Mouse (Mus musculus): ENCODE results near the gene Cntn4. TPM values are rescaled to one million over a fixed set of nuclear protein-coding genes. Genes with fewer than 3 reads are reported as not detected.

Gene Cntn4
- polyA plus RNA-seq, 1 experiment from 2014 or later, result 0.29 TPM

DNA sequence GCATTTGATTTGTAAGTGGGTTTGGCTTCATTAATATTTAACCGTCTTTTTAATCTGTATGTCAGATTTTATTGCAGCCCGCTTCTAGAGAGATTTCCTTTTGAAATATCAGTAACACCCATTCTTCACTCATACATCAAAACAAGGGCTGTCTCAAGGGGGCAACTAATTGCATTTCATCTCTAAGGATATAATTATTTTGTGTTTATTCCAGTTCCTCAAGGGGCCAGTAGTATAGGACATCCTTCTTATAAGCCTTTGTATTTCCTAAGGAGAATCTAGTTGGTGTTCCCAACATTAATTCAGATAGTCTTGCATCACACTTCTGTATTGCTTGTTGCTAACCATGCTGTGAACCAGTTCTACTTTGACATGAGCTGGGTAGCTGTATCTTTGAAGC lies 599.7 kb downstream of the Cntn4 start:
- WGBS, result 68% methylated on average over 2 of the region's 2 CpGs
- Histone ChIP-seq H3K36me3 (ENCODE audit: control insufficient read depth, insufficient read depth, low read length) (no peaks in the 10 kb centered on the region), H3K9me3 (ENCODE audit: control insufficient read depth, low read length) (no peaks in the 10 kb centered on the region), H3K27ac (ENCODE audit: low read length) (no peak overlapping the region), H3K27me3 (replicated peaks; ENCODE audit: control insufficient read depth, insufficient read depth, low read length) (no peaks in the 10 kb centered on the region), H3K9ac (ENCODE audit: low read depth, low read length) (no peak overlapping the region), H3K4me3 (ENCODE audit: low read length) (no peak overlapping the region), H3K4me2 (ENCODE audit: low read depth, low read length) (no peak overlapping the region), H3K4me1 (ENCODE audit: control insufficient read depth, insufficient read depth, low read length) (no peaks in the 10 kb centered on the region)
- ATAC-seq, result no peak

DNA sequence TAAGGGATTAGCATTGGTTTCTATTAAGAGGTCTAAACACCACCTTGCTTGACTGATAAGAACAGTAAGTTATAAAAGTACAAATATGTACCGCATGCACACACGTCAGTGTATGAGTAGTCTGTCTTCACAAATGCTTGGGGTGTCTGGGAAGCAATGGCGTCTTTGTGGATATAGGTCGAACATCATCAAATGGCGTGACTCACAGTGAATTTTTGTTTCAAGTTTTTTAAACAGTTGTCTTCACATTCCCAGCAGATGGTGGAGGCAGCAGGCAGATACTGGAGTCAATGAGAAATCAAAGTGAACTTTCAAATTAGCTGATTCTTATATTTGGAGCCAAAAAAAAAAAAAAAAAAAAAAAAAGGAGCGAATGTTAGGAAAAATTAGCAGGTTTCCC lies 604.2 kb downstream of the Cntn4 start:
- no peak overlapping the region for H3K27ac ChIP-seq (ENCODE audit: low read length)
- H3K36me3 ChIP-seq (ENCODE audit: control insufficient read depth, insufficient read depth, low read length), result no peaks in the 10 kb centered on the region
- no peak for ATAC-seq
- no peak overlapping the region for H3K4me3 ChIP-seq (ENCODE audit: low read length)
- H3K4me1 ChIP-seq (ENCODE audit: control insufficient read depth, insufficient read depth, low read length), result no peaks in the 10 kb centered on the region
- WGBS, result 87% methylated on average over 6 of the region's 6 CpGs
- H3K9ac ChIP-seq (ENCODE audit: low read depth, low read length), result no peak overlapping the region
- no peaks in the 10 kb centered on the region for H3K27me3 ChIP-seq (replicated peaks; ENCODE audit: control insufficient read depth, insufficient read depth, low read length)
- no peaks in the 10 kb centered on the region for H3K9me3 ChIP-seq (ENCODE audit: control insufficient read depth, low read length)
- no peak overlapping the region for H3K4me2 ChIP-seq (ENCODE audit: low read depth, low read length)

DNA sequence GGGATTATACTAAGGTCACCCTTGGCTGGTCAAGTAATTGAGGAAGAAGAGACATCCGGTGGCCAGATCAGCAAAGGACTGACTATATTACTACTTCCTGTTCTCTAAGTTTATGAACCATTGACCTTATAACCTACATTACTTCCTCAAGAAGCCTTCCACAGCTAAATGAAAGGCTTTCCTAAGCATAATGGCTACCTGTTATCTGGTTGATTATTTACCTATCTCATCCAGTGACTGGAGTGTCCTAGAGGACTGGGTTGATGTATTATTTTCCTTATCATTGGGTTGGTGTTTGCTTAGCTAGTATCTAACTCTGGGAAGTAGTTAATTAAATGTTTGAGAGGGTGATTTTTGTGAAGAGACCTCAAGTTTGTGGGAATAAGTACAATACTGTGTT lies 606.4 kb downstream of the Cntn4 start:
- no peak overlapping the region for H3K27ac ChIP-seq (ENCODE audit: low read length)
- no peaks in the 10 kb centered on the region for H3K9me3 ChIP-seq (ENCODE audit: control insufficient read depth, low read length)
- no peaks in the 10 kb centered on the region for H3K36me3 ChIP-seq (ENCODE audit: control insufficient read depth, insufficient read depth, low read length)
- H3K9ac ChIP-seq (ENCODE audit: low read depth, low read length), result no peak overlapping the region
- H3K27me3 ChIP-seq (replicated peaks; ENCODE audit: control insufficient read depth, insufficient read depth, low read length), result no peaks in the 10 kb centered on the region
- WGBS, result 43% methylated on average over 1 of the region's 1 CpGs
- no peak overlapping the region for H3K4me2 ChIP-seq (ENCODE audit: low read depth, low read length)
- no peaks in the 10 kb centered on the region for H3K4me1 ChIP-seq (ENCODE audit: control insufficient read depth, insufficient read depth, low read length)
- ATAC-seq, result peak; percentile 87
- H3K4me3 ChIP-seq (ENCODE audit: low read length), result no peak overlapping the region

- H3K27ac ChIP-seq (ENCODE audit: low read length), result no peak overlapping the region
- no peak overlapping the region for H3K4me3 ChIP-seq (ENCODE audit: low read length)
- WGBS, result 55% methylated on average over 1 of the region's 1 CpGs
- H3K9me3 ChIP-seq (ENCODE audit: control insufficient read depth, low read length), result no peaks in the 10 kb centered on the region
- ATAC-seq, result no peak
- H3K4me2 ChIP-seq (ENCODE audit: low read depth, low read length), result no peak overlapping the region
- H3K27me3 ChIP-seq (replicated peaks; ENCODE audit: control insufficient read depth, insufficient read depth, low read length), result no peaks in the 10 kb centered on the region
- H3K36me3 ChIP-seq (ENCODE audit: control insufficient read depth, insufficient read depth, low read length), result no peaks in the 10 kb centered on the region
- H3K4me1 ChIP-seq (ENCODE audit: control insufficient read depth, insufficient read depth, low read length), result no peaks in the 10 kb centered on the region
- no peak overlapping the region for H3K9ac ChIP-seq (ENCODE audit: low read depth, low read length)
Observed at GRCm38 (mm10) chr6:106299451-106299850, 622.0 kb downstream of the Cntn4 start.

- WGBS, result 63% methylated on average over 3 of the region's 3 CpGs
- Histone ChIP-seq H3K4me2 (ENCODE audit: low read depth, low read length) (no peak overlapping the region), H3K27me3 (replicated peaks; ENCODE audit: control insufficient read depth, insufficient read depth, low read length) (no peaks in the 10 kb centered on the region), H3K4me1 (ENCODE audit: control insufficient read depth, insufficient read depth, low read length) (no peaks in the 10 kb centered on the region), H3K36me3 (ENCODE audit: control insufficient read depth, insufficient read depth, low read length) (no peaks in the 10 kb centered on the region), H3K4me3 (ENCODE audit: low read length) (no peak overlapping the region), H3K27ac (ENCODE audit: low read length) (no peak overlapping the region), H3K9ac (ENCODE audit: low read depth, low read length) (no peak overlapping the region), H3K9me3 (ENCODE audit: control insufficient read depth, low read length) (no peaks in the 10 kb centered on the region)
- no peak for ATAC-seq
Observed at GRCm38 (mm10) chr6:106300179-106300578, 622.7 kb downstream of the Cntn4 start.

GRCm38 (mm10) chr6:106302435-106302834 lies 625.0 kb downstream of the Cntn4 start:
- Histone ChIP-seq H3K9me3 (ENCODE audit: control insufficient read depth, low read length) (no peaks in the 10 kb centered on the region), H3K27me3 (replicated peaks; ENCODE audit: control insufficient read depth, insufficient read depth, low read length) (no peaks in the 10 kb centered on the region), H3K4me1 (ENCODE audit: control insufficient read depth, insufficient read depth, low read length) (no peaks in the 10 kb centered on the region), H3K27ac (ENCODE audit: low read length) (no peak overlapping the region), H3K9ac (ENCODE audit: low read depth, low read length) (no peak overlapping the region), H3K36me3 (ENCODE audit: control insufficient read depth, insufficient read depth, low read length) (no peaks in the 10 kb centered on the region), H3K4me2 (ENCODE audit: low read depth, low read length) (no peak overlapping the region), H3K4me3 (ENCODE audit: low read length) (no peak overlapping the region)
- 62% methylated on average over 4 of the region's 4 CpGs for WGBS
- no peak for ATAC-seq

GRCm38 (mm10) chr6:106328987-106329386 lies 651.5 kb downstream of the Cntn4 start:
- no peak overlapping the region for H3K4me2 ChIP-seq (ENCODE audit: low read depth, low read length)
- no peaks in the 10 kb centered on the region for H3K4me1 ChIP-seq (ENCODE audit: control insufficient read depth, insufficient read depth, low read length)
- ATAC-seq, result no peak
- no peak overlapping the region for H3K9ac ChIP-seq (ENCODE audit: low read depth, low read length)
- H3K27me3 ChIP-seq (replicated peaks; ENCODE audit: control insufficient read depth, insufficient read depth, low read length), result no peaks in the 10 kb centered on the region
- no peak overlapping the region for H3K27ac ChIP-seq (ENCODE audit: low read length)
- H3K9me3 ChIP-seq (ENCODE audit: control insufficient read depth, low read length), result no peaks in the 10 kb centered on the region
- H3K36me3 ChIP-seq (ENCODE audit: control insufficient read depth, insufficient read depth, low read length), result no peaks in the 10 kb centered on the region
- WGBS, result 53% methylated on average over 1 of the region's 1 CpGs
- no peak overlapping the region for H3K4me3 ChIP-seq (ENCODE audit: low read length)

DNA sequence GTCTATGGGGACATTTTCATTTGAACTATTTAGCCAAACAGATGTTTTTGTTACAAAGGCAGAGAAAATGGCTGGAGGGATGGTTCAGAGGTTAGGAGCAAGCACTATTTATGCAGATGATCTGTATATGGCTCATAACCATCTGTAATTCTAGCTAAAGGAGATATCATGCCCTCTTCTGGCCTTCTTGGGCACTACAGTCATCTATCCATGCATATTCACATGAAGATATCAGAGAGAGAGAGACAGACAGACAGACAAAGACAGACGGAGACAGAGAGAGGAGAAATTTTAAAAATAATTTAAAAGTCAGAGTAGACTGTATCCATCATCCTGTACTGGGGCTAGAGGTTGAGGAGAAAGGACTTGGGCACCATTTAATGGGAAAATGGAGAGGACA lies 652.2 kb downstream of the Cntn4 start:
- Histone ChIP-seq H3K4me1 (ENCODE audit: control insufficient read depth, insufficient read depth, low read length) (no peaks in the 10 kb centered on the region), H3K4me3 (ENCODE audit: low read length) (no peak overlapping the region), H3K27me3 (replicated peaks; ENCODE audit: control insufficient read depth, insufficient read depth, low read length) (no peaks in the 10 kb centered on the region), H3K36me3 (ENCODE audit: control insufficient read depth, insufficient read depth, low read length) (no peaks in the 10 kb centered on the region), H3K9me3 (ENCODE audit: control insufficient read depth, low read length) (no peaks in the 10 kb centered on the region), H3K9ac (ENCODE audit: low read depth, low read length) (no peak overlapping the region), H3K4me2 (ENCODE audit: low read depth, low read length) (no peak overlapping the region), H3K27ac (ENCODE audit: low read length) (no peak overlapping the region)
- ATAC-seq, result no peak
- 81% methylated on average over 1 of the region's 1 CpGs for WGBS

GRCm38 (mm10) chr6:106332466-106332865 lies 655.0 kb downstream of the Cntn4 start:
- 81% methylated on average over 3 of the region's 3 CpGs for WGBS
- no peaks in the 10 kb centered on the region for H3K9me3 ChIP-seq (ENCODE audit: control insufficient read depth, low read length)
- H3K4me1 ChIP-seq (ENCODE audit: control insufficient read depth, insufficient read depth, low read length), result no peaks in the 10 kb centered on the region
- no peak overlapping the region for H3K4me2 ChIP-seq (ENCODE audit: low read depth, low read length)
- H3K27me3 ChIP-seq (replicated peaks; ENCODE audit: control insufficient read depth, insufficient read depth, low read length), result no peaks in the 10 kb centered on the region
- no peak overlapping the region for H3K9ac ChIP-seq (ENCODE audit: low read depth, low read length)
- H3K27ac ChIP-seq (ENCODE audit: low read length), result no peak overlapping the region
- H3K36me3 ChIP-seq (ENCODE audit: control insufficient read depth, insufficient read depth, low read length), result no peaks in the 10 kb centered on the region
- no peak overlapping the region for H3K4me3 ChIP-seq (ENCODE audit: low read length)
- no peak for ATAC-seq

DNA sequence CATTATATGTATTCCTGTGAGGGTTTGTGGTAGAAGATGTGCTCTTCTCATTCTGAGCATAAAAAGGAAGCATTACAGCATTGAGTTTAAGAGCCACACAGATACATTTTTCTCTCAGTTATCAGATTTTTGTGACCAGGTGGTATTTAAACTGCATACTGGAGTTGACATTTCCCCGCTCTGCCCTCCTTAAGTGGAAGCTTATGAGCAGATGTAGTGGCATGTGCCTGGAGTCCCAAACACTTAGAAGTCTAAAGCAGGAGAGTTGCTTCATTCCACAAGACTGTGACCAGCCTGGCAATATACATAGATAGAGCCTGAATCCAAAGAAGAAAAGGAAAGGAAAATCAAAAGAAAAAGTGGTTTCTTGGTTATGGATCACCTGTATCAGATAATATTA lies 655.5 kb downstream of the Cntn4 start:
- Histone ChIP-seq H3K27ac (ENCODE audit: low read length) (no peak overlapping the region), H3K4me2 (ENCODE audit: low read depth, low read length) (no peak overlapping the region), H3K9ac (ENCODE audit: low read depth, low read length) (no peak overlapping the region), H3K4me3 (ENCODE audit: low read length) (no peak overlapping the region), H3K27me3 (replicated peaks; ENCODE audit: control insufficient read depth, insufficient read depth, low read length) (no peaks in the 10 kb centered on the region), H3K36me3 (ENCODE audit: control insufficient read depth, insufficient read depth, low read length) (no peaks in the 10 kb centered on the region), H3K4me1 (ENCODE audit: control insufficient read depth, insufficient read depth, low read length) (no peaks in the 10 kb centered on the region), H3K9me3 (ENCODE audit: control insufficient read depth, low read length) (no peaks in the 10 kb centered on the region)
- 85% methylated on average over 1 of the region's 1 CpGs for WGBS
- no peak for ATAC-seq

Measured in intestine, embryonic 16.5 days (tissue).